Mouse (Mus musculus) naive thymus-derived CD4-positive, alpha-beta T cell, adult 2 months (primary cell): ENCODE measurements around the gene Stkld1.
"Not testable (repeated sequence)": the region's sequence is repeated elsewhere in the genome, so short reads cannot be mapped to it uniquely, and the experiment has no call there.

ENCODE experiments used
- DNase-seq: peaks from one replicate; pipeline ENCODE4 v3.0.0-alpha.2; 2011; ENCODE audit warnings: low read depth

Gene Stkld1

DNA sequence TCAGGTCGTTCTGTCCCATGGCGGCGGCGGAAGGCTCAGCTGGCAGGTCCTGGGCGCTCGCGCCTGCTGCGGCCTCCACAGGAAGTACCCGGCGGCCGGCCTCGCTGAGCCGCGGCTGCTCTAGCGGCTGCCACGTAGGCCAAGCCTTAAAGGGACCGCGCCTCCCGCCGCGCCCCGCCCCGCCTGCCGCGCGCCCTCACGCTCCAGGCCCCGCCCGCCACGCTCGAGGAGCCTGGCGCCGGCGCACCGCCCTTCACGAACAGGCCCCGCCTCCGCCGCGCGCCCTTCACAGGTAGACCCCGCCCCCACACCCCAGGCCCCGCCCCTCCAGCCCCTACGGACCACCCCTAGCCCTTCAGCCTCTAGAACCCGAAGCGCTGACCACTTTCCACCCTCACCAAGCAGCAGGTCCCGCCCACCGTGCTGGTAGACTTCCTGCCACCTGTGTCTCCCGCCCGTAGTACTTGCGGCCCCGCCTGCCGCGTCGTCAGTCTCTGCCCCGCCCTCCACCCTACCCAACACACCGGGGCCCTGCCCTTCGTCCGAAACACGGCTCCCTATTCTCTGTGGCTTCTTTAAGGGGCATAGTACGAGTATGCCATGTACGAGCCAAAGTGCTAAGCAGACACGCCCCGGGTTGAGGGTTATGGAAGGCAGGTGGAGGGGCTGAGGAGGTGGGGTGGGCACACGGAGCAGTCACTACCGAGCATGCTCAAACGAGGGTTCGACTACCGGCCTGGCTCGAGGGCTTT, at the start of gene Stkld1, which contains the start of gene Surf4:
Gene Stkld1 (plus strand): TSS at position 744 of the 752 bp plus-strand sequence.
Gene Surf4 (minus strand): TSS at position 625 of the 752 bp plus-strand sequence.
- DNase-seq = peak; percentile 95

DNA sequence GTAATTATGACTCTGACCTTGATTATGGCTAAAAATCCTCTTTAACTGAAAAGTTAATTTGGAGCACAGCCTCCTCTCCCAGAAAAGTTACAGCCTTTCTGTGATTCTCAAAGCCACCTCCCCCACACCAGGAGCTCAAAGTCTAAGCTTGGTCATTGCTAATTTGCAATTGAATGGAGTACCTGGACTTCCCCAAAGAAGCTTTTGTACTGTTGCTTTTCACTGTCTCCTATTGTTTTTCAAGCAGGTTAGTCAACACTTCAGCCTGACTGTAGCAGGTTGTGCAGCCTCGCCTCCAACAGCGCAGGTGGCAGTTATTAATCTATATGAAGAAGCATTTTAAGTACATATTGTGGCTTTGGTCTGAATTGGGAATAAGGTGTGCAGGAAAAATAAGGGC, 48.3 kb upstream of the Stkld1 start:
- DNase-seq = not testable (repeated sequence)

DNA sequence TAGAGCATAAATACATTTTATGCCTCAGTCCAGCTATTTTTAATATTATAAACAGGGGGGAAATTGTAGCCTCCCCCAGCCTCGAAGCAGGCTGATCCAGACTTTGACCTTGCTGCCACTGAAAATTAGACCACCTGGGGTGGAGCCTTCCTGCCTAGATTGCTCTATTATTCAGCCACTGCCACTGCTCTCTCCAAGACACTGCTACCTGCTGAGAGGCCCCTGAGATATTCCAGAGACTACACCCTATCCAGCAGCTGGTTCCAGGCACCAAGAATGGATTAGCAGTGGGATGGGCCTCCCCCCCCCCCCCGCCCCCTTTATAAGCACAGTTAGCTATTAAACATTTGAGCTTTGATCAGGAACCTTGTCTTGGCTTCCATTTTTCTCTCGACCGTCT, 47.7 kb upstream of the Stkld1 start:
- DNase-seq = not testable (repeated sequence)

DNA sequence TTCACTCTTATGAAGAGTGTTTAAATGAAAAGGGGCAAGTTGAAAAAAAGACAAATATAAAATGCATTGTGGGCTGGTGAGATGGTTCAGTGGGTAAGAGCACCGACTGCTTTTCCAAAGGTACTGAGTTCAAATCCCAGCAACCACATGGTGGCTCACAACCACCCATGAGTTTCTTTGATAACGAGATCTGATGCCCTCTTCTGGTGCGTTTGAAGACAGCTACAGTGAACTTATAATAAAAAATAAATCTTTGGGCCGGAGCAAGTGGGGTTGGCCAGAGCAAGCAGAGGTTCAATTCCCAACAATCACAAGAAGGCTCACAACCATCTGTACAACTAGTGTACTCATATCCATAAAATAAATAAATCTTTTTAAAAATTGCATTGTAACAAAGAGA, 37.9 kb upstream of the Stkld1 start:
- peak; percentile 14 for DNase-seq

DNA sequence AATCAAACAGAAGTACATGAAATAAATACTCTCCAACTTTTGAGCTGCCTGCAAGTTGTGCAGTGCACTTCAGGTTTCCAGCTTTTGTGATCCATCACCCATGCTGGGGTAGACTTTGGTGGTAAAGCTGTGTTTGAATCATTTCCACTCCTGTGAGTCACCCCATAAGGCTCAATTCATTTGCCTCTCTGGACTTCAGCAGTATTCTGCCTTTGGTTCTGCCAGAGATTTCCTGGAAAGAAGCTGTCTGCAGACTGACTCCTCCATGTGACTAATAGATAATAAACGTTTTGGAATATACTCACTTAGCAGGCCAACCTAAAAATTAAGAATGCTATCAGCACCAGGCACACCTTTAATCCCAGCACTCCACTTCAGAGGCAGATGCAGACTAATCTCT, 33.1 kb upstream of the Stkld1 start:
- DNase-seq = no peak

DNA sequence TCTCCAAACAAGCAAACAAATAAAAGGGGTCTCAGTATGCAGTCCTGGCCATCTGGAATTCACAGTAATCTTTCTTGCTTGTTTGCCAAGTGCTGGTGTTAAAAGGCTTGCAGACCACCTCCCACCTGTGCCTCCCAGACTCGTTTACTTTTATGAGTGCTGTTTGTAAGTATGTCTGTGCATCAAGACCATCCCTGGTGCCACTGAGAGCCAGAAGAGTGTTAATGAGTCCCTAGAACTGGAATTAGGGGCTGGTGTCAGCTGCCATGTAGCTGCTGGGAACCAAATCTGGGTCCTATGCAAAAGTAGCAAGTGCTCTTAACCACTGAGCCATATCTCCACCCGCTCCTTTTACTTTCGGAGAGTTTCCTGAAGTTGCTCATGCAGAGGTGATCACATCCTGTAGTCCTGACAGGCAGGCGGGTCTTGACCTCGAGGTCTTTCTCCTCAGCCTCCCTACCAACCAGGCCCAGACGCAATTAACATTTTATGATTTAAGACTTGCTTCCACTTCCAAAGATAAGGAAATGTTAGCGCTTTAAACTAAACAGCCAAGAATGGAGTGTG, 31.9 kb upstream of the Stkld1 start:
- no peak for DNase-seq

DNA sequence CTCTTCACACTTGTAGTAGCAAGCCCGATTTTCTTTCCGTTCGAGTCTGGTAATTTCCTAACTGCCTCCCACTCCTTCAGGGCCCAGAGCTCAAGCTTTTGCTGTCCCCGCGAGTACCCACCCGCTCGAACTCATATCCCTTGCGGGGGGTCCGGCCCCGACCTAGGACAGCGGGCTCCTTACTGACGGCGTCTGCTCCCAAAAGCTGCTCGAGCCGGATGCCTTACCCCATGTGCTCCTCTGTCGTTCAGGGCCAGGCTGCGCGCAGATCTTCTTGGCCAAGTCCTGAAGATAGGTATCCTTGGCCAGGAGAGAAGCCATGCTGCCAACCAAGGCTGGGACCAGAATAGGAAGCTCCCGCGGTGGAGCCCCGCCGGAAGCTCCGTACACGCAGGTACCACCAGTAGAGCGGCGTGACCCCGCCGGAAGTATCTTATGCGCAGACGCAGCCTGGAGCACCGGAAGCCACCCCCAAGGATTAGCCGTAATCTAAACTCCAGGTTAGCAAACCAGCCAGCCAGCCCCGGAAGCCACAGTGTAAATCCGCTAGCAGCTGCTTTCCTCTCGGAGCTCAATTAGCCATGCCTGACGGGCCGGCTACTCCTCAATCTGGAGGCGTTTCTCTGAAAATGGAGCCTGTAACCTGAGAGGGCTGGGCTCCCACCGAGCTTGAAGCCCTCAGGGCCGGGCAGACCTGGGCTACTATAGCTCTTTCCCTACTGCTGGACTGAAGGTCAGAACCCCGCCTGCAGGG, 31.2 kb upstream of the Stkld1 start, which contains the start of gene Surf6:
Gene Surf6 (minus strand): TSS at position 413 of the 754 bp plus-strand sequence.
- DNase-seq = peak; percentile 97

DNA sequence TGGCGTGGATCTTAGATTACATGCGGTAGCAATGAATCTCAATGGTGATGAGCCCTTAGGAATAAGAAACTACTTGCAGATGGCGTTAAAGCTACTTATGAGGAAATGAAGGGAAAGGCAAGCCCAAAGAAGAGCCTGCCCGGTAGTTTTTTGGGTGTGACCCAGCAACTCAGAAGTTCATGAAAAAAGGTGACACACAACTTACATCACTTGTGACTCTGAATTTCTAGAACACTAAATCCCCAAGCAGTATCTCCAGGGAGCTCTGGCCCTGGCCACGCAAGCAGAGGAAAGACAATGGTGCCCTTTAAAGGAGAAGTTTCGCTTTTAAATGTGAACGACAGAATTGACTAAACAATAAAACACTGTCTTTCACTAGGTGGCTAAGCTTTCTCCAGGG, 30.5 kb upstream of the Stkld1 start:
- DNase-seq = no peak

DNA sequence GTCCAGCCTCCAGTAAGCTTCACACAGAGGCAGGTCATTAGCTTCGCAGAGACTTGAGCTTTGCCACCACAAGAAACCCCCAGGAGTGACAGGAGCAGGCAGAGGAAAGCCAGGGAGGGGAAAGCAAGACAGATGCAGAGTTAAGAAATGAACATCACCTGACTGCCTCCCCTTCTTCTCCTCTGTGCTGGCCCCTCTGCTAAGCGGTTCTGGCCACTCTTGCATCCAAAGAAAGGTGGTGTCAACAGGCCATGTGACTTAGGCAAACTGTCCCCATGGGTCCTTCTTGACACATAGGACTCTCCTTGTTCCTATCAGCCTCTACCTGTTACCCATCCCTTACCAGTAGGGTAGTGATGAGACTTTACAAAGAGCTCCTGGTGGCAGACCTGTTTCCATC, 27.9 kb upstream of the Stkld1 start:
- no peak for DNase-seq

DNA sequence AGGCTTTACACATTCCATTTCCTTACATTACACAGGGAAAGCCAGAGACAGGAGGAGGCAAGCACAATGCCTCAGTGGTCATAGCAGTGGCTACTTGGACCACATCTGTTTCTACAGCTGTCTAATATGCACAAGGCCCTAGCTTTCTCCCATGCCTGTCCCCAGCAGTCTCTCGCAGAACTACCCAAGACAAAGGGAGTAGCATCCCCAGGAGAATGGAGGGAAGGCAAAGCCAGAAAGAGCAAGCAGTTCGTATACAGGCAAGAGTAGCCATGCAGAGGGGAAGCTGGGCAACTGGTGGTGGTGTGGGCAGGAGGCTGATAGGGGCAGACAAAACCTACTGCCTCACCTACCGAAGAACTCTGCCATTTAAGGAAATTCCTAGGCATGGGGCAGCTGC, 27.4 kb upstream of the Stkld1 start:
- DNase-seq = no peak

DNA sequence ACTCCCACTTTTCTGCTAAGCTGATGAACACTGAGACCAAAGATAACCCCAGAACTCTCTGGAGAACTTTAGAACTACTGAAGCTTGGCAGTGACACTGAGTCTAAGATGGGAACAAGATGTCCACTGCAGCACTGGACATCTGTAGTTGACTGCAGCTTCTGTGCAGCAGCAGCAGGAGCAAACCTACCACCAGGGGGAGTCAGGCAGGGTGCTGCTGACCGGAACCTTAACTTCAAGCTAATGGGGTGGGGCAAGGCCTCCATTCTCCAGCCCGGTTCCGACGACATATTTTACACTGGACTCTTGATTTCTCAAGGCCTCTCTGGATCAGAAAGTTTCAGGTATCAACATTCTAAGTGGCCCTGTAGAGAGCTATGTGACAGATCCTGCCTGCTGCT, 26.7 kb upstream of the Stkld1 start:
- DNase-seq = peak; percentile 64

DNA sequence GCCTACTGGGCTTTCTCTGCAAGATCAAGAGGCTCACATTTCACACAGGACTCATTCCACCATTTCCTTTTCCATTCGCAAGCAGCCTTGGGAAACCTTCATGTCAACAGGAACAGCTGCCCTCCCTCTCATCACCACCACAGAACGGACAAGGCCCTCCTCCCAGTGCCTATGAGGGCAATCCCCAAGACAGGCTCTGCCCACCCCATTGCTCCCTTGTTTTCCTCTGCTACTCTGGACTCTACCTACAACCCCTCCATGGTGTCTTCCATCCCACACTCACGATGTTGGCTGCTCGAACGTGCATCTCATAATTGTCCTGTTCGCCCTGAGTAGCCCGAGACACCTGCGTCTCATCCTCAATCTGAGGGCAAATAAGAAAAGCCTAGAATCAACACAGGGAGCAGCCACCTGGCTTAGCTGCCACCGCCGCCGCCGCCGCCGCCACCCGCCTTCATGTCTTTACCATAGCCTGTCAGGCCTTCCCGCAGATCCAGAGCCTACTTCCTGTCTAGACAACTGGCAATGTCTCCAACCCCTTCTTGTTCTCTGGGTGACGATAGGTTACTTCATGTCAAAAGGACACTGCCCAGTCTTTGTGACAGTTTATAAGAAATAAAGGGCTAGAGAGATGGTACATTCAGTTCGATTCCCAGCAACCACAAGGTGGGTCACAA, 25.0 kb upstream of the Stkld1 start:
- DNase-seq = no peak

DNA sequence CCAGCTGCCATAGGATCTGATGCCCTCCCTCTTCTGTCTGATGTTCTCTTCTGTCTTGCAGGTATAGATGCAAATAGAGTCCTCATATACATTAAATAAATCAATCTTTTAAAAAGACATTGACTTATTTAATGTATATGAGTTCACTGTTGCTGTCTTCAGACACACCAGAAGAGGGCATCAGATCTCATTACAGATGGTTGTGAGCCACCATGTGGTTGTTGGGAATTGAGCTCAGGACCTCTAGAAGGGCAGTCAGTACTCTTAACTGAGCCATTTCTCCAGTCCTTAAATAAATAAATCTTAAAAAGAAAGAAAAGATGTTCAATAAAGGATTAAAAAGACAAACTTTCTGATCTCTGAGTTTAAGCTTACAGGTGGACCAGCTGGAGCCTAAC, 24.5 kb upstream of the Stkld1 start:
- DNase-seq = no peak

DNA sequence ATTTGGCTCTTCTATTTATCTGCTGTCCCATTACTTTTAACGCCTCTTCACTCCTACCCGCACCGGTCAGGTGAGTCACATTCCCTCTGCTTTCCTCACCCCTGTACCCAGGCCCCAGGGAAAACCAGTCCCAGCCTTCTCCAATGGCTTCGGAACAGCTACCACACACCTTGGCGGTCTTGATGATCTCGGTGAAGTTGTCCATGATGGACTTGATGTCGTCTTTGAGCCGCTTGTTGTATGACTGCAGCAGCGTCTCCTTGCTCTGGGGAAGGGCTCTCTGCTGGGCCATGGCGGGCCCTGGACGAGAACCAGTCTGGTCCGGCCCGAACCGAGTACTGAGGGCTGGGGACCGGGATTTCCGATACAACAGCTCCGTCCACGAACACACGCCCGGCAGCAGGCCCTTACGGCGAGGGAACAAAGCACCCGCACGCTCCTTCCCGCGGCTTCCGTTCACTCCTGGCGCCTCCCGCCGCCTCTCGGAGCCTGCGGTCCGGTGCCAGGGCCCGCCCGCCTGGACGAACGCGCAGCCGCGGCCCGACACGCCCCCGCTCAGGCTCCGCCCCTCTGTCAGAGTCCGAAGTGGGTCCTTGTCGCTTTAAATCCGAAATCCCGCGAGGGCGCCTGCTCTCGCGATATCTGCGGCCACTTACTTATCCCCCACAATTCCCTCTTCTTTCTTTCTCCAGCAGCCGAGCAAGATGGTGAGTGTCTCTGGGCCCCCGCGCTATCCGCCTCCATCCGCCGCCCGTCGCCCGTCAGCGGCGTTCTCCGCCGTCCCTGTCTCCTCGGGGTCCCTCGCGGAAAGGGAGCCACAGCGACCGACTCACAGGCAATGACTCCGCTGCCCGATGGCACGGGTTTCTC, 23.5 kb upstream of the Stkld1 start, which contains the start of the genes Med22 and Rpl7a:
Gene Med22 (minus strand): TSS at position 554 of the 870 bp plus-strand sequence.
Gene Rpl7a (plus strand): TSS at position 641 of the 870 bp plus-strand sequence.
- DNase-seq = peak; percentile 100

DNA sequence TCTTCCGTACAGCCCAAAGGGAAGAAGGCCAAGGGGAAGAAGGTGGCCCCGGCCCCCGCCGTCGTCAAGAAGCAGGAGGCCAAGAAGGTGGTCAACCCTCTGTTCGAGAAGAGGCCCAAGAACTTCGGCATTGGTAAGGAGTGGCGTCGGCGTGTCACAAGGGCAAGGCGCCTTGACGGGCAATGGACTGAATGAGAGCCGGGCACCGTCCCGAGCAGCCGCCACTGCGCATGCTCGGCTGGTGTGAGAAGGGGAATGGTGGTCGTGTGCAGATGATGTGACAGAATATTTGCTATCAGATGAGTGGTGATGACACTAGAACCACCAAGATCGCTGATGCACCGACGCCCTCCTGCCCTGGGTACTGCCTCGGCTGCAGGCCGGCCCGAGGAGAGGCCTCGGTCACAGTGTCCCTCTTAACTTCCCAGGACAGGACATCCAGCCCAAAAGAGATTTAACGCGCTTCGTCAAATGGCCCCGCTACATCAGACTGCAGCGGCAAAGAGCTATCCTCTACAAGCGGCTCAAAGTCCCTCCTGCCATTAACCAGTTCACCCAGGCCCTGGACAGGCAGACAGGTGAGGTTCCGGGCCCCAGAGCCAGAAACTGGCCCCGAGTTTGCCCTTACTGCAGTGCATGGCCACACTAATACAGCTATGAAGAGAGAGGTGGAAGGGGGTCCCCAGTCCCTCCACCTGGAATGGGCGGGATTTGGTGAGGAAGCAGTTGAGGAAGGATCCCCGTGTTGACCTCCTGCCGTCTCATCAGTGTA, 22.7 kb upstream of the Stkld1 start:
- DNase-seq = no peak

DNA sequence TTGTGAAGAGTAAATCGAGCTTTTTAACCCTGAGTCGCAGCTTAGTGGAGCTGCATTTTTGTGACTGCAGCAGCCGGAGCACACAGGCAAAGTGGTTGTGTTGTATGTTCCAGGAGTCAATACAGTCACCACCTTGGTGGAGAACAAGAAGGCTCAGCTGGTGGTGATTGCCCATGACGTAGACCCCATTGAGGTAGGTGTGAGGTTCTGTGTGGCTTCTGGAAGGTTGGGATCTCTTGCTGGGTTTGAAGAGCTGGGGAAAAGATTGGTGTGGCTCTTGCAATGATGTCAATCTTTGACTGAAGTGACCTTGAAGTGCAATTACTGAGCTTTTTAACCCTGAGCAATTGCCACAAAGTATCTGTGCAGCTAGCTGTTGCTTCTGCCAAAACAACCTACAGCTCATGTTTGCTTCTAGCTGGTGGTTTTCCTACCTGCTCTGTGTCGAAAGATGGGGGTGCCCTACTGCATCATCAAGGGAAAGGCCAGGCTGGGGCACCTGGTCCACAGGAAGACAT, 21.5 kb upstream of the Stkld1 start:
- no peak for DNase-seq

DNA sequence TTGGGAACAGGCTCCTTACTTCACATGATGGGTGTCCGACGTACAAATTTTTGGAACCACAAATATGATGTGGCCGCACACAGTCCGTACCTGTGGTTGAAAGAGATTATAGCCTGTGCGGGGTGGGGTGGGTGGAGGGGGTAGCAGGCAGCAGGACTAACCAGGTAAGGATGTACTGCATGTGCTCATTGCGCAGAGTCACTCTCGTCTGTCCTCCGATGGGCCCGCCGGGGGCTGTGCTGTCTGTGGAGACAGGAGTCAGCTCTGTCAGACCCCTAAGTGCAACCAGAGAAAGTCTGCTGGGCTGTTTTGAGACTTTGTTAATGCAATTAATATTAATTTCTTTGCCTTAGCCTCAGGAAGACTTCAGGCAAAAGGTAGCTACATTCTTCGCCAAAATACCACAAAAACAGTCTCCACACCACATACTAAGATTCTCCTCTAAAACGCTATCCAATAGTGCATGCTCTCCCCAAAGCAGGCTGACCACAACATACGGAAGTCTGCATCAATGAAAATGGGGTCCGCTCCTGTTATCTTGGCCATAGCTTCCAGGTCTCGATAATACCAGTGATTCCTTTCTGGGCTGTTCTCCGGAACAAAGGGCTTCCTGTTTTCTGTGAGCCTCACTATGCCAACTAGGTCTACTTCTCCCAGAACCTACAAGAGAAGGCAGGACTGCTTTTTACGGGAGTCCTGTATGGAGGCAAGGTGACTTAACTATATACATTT, 20.3 kb upstream of the Stkld1 start:
- no peak for DNase-seq

DNA sequence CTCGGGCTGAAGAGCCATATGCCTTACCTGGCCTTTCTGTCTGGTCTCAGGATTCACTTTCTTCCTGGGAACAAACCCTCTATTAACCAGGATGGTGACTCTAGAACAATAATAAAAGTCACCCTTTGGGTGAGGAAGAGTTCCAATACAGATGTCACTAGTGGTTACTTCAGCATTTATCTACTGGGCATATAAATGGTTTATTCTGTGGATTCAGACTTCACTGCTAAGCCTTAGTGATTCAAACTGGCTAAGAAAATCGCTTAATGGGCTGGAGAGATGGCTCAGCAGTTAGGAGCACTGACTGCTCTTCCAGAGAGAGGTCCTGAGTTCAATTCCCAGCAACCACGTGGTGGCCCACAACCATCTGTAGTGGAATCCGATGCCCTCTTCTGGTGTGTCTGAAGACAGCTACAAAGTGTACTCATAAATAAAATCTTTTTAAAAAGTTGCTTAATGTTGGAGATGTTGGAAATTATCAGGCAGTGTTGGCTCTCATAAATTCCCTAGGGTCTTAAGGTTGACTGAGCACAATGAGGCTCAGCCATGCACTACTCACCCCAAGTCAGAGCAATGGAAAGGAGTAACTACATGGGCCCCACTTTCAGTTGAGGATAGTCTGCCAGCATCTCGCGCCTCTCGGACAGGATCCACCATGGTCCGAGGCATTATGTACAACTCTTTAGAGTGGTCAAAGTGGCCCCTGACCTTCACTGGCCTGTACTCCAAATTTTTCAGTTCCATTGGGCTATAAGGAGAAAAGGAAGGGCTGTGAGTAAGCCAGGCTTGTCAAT, 19.5 kb upstream of the Stkld1 start:
- no peak for DNase-seq
